Comparison of ENCODE assay signal across 22 mouse cellular contexts in genomic region chr7:88296932-88297331, GRCm38 (mm10). TPM values are rescaled to one million over a fixed set of nuclear protein-coding genes. Genes with fewer than 3 reads are reported as not detected.
DNase-seq lines count a peak whose midpoint lies in the region; ATAC-seq and TF ChIP-seq lines count a peak whose summit lies in the region.
"Had no signal": no experiment of that assay in that cellular context is flagged by ENCODE, and none has a peak within 500 bp of the region (broad histone marks: within the 10 kb centered on the region; RNA-seq: fewer than 3 reads in every experiment).

No protein-coding gene starts in this region.

- no peaks in the 10 kb centered on the region for H3K27me3 ChIP-seq in erythroblast, embryonic 14.5 days (ENCODE audit: control insufficient read depth)
- no peaks in the 10 kb centered on the region for H3K27me3 ChIP-seq in lung, embryonic 14.5 days (ENCODE audit: insufficient read depth, low read length)
- no peaks in the 10 kb centered on the region for H3K27me3 ChIP-seq in heart, embryonic 12.5 days (replicated peaks)
- H3K27me3 ChIP-seq: embryonic facial prominence, embryonic 13.5 days; hindbrain, embryonic 12.5 days; hindbrain, embryonic 15.5 days had no signal

- WGBS in lung, embryonic 14.5 days, result 48% methylated on average over 6 of the region's 6 CpGs
- WGBS in heart, embryonic 12.5 days, result 65% methylated on average over 6 of the region's 6 CpGs

- H3K4me3 ChIP-seq in erythroblast, embryonic 14.5 days (replicated peaks), result peak overlapping the region; percentile 23
- no peak overlapping the region for H3K4me3 ChIP-seq in lung, embryonic 14.5 days (ENCODE audit: low read depth, low read length)
- no peak overlapping the region for H3K4me3 ChIP-seq in heart, embryonic 12.5 days
- H3K4me3 ChIP-seq: embryonic facial prominence, embryonic 10.5 days; embryonic facial prominence, embryonic 13.5 days; heart, adult 2 months; heart, embryonic 10.5 days; hindbrain, embryonic 12.5 days; hindbrain, embryonic 15.5 days had no signal

- no peak overlapping the region for H3K4me2 ChIP-seq in lung, embryonic 14.5 days
- H3K4me2 ChIP-seq in heart, embryonic 12.5 days, result no peak overlapping the region
- H3K4me2 ChIP-seq: embryonic facial prominence, embryonic 13.5 days; hindbrain, embryonic 12.5 days; hindbrain, embryonic 15.5 days had no signal

- H3K9me3 ChIP-seq in erythroblast, embryonic 14.5 days (ENCODE audit: control insufficient read depth, low read length), result no peaks in the 10 kb centered on the region
- H3K9me3 ChIP-seq in lung, embryonic 14.5 days (ENCODE audit: low read depth, low read length), result no peaks in the 10 kb centered on the region
- no peaks in the 10 kb centered on the region for H3K9me3 ChIP-seq in heart, embryonic 12.5 days (replicated peaks)
- H3K9me3 ChIP-seq: embryonic facial prominence, embryonic 10.5 days; embryonic facial prominence, embryonic 13.5 days; heart, embryonic 10.5 days; hindbrain, embryonic 12.5 days; hindbrain, embryonic 15.5 days had no signal

- no peak for TF ChIP-seq CTCF in lung, embryonic 14.5 days (IDR thresholded peaks at IDR 0.05; ENCODE audit: low read depth)

- peaks cover 7% of the 10 kb centered on the region for H3K4me1 ChIP-seq in erythroblast, embryonic 14.5 days (ENCODE audit: control insufficient read depth)
- 0 out of 2 replicates have a peak, but pooled peaks cover 3% of the 10 kb centered on the region for H3K4me1 ChIP-seq in lung, embryonic 14.5 days (ENCODE audit: insufficient read depth)
- H3K4me1 ChIP-seq in heart, embryonic 12.5 days (replicated peaks), result no peaks in the 10 kb centered on the region
- H3K4me1 ChIP-seq: embryonic facial prominence, embryonic 13.5 days; heart, embryonic 10.5 days; hindbrain, embryonic 12.5 days; hindbrain, embryonic 15.5 days had no signal

- peak; percentile 73 for DNase-seq in lung, embryonic 14.5 days
- no peak for DNase-seq in lung, postnatal 14 days
- DNase-seq: adrenal gland, adult 8-10 months; adrenal gland, postnatal 25 days; cerebellum, adult 11-12 months; cerebellum, adult 8-10 months; cerebellum, postnatal 36 days; embryo, embryonic 11 days; forebrain, postnatal 0 days; gastrocnemius, postnatal 36 days; heart, adult 2 months had no signal

- H3K27ac ChIP-seq in lung, embryonic 14.5 days (ENCODE audit: low read depth), result no peak overlapping the region
- no peak overlapping the region for H3K27ac ChIP-seq in heart, embryonic 12.5 days (ENCODE audit: poor library complexity, severe bottlenecking)
- H3K27ac ChIP-seq: embryonic facial prominence, embryonic 10.5 days; embryonic facial prominence, embryonic 13.5 days; heart, adult 2 months; heart, embryonic 10.5 days; hindbrain, embryonic 12.5 days; hindbrain, embryonic 15.5 days had no signal

- ATAC-seq in erythroblast, adult 5-6 weeks (replicated peaks; ENCODE audit: low FRiP score, poor library complexity, severe bottlenecking), result no peak
- no peak; the same call in 1 of the 2 replicates for ATAC-seq in lung, embryonic 14.5 days (ENCODE audit: insufficient read depth)
- ATAC-seq in megakaryocyte-erythroid progenitor cell, adult 5-6 weeks (replicated peaks; ENCODE audit: low FRiP score, low TSS enrichment, poor library complexity, severe bottlenecking), result 0 out of 2 replicates have a peak, but pooled peaks have one; percentile 26
- no peak for ATAC-seq in heart, embryonic 12.5 days (ENCODE audit: insufficient number of reproducible peaks, low FRiP score)
- ATAC-seq: activated CD4-positive, CD25-positive, alpha-beta regulatory T cell, adult 4 months; forebrain, embryonic 14.5 days; forebrain, postnatal 0 days had no signal

- no peak overlapping the region for H3K9ac ChIP-seq in lung, embryonic 14.5 days
- H3K9ac ChIP-seq in heart, embryonic 12.5 days, result no peak overlapping the region
- H3K9ac ChIP-seq: embryonic facial prominence, embryonic 13.5 days; forebrain, postnatal 0 days; hindbrain, embryonic 12.5 days; hindbrain, embryonic 15.5 days had no signal

- H3K36me3 ChIP-seq in erythroblast, embryonic 14.5 days (ENCODE audit: control insufficient read depth), result no peaks in the 10 kb centered on the region
- 0 out of 2 replicates have a peak, but pooled peaks cover 6% of the 10 kb centered on the region for H3K36me3 ChIP-seq in lung, embryonic 14.5 days (ENCODE audit: insufficient read depth)
- no peaks in the 10 kb centered on the region for H3K36me3 ChIP-seq in heart, embryonic 12.5 days
- H3K36me3 ChIP-seq: embryonic facial prominence, embryonic 10.5 days; embryonic facial prominence, embryonic 13.5 days; heart, embryonic 10.5 days; hindbrain, embryonic 12.5 days; hindbrain, embryonic 15.5 days had no signal

RNA-seq across cellular contexts. Expression of gene Ctsc, which starts 19.0 kb away (rescaled TPM):
- 0.30 and 0.51 TPM in 2 replicates for polyA plus RNA-seq in erythroblast, embryonic 14.5 days (2012)
- 45.5 and 70.2 TPM in 2 replicates for total RNA-seq in erythroblast, adult 5-6 weeks (2015; ENCODE audit: low replicate concordance)
- total RNA-seq in erythroblast, adult 5-6 weeks (2017; ENCODE audit: low replicate concordance), result 44.0 and 65.4 TPM in 2 replicates
- polyA plus RNA-seq in lung, embryonic 14.5 days (2014; fragmentation: Nextera tagmentation; extraction: Ambion mirVana), result 92.5 and 92.6 TPM in 2 replicates
- 9.0 and 11.6 TPM in 2 replicates for total RNA-seq in megakaryocyte-erythroid progenitor cell, adult 5-6 weeks (2014; fragmentation: Nextera tagmentation)
- 18.1 and 21.7 TPM in 2 replicates for total RNA-seq in megakaryocyte-erythroid progenitor cell, adult 5-6 weeks (2017)
- 29.5 and 32.8 TPM in 2 replicates for polyA plus RNA-seq in heart, embryonic 12.5 days (2016; fragmentation: Nextera tagmentation; extraction: Ambion mirVana)

Comparison
In these comparisons a context has a peak if more than half of its experiments do, and no peak if none do; other contexts are left out.
1. RNA of gene Ctsc, which starts 19.0 kb away (polyA plus RNA-seq): 92.5 to 92.6 TPM in lung, embryonic 14.5 days and 29.5 to 32.8 TPM in heart, embryonic 12.5 days; 0.30 to 0.51 TPM in erythroblast, embryonic 14.5 days; every median in the first group is over 10 times any median in the second.